8 mouse cellular contexts compared by ENCODE assay signal in genomic region chr11:20112006-20112740, GRCm38 (mm10). TPM values are rescaled to one million over a fixed set of nuclear protein-coding genes. Genes with fewer than 3 reads are reported as not detected.
DNase-seq lines count a peak whose midpoint lies in the region; ATAC-seq and TF ChIP-seq lines count a peak whose summit lies in the region.

No protein-coding gene starts in this region.

- H3K4me3 ChIP-seq in embryonic facial prominence, embryonic 13.5 days, result peak overlapping the region; percentile 88
- H3K4me3 ChIP-seq in heart, adult 2 months, result peak overlapping the region; percentile 94
- H3K4me3 ChIP-seq in kidney, adult 2 months (ENCODE audit: insufficient read depth, low read depth, low read length), result peak overlapping the region; percentile 54
- H3K4me3 ChIP-seq in limb, embryonic 12.5 days (replicated peaks), result peak overlapping the region; percentile 80
- H3K4me3 ChIP-seq in midbrain, embryonic 14.5 days (replicated peaks; ENCODE audit: low read depth, low read length), result peak overlapping the region; percentile 83
- peak overlapping the region; percentile 89 for H3K4me3 ChIP-seq in spleen, adult 2 months (ENCODE audit: extremely low read depth, insufficient read depth, insufficient read length)

- peak; percentile 98 for DNase-seq in A20 (ENCODE audit: low read depth, low spot score)
- DNase-seq in adrenal gland, postnatal 36 days, result peak; percentile 86
- peak; percentile 83 to 89 for DNase-seq in heart, adult 2 months
- DNase-seq in kidney, adult 2 months, result peak; percentile 90
- DNase-seq in midbrain, embryonic 14.5 days, result peak; percentile 81
- DNase-seq in spleen, adult 2 months (ENCODE audit: low read depth in 1 of 2, low spot score in 2 of 2), result peak; percentile 87 to 89

- H3K4me1 ChIP-seq in embryonic facial prominence, embryonic 13.5 days, result peaks cover 6% of the 10 kb centered on the region
- peaks cover 6% of the 10 kb centered on the region for H3K4me1 ChIP-seq in heart, adult 2 months (ENCODE audit: control insufficient read depth, insufficient read depth, low read length)
- peaks cover 10% of the 10 kb centered on the region for H3K4me1 ChIP-seq in kidney, adult 2 months (ENCODE audit: control insufficient read depth, insufficient read depth, low read length)
- H3K4me1 ChIP-seq in limb, embryonic 12.5 days (replicated peaks), result peaks cover 14% of the 10 kb centered on the region
- peaks cover 10% of the 10 kb centered on the region for H3K4me1 ChIP-seq in midbrain, embryonic 14.5 days (ENCODE audit: control insufficient read depth, insufficient read depth, low read length)
- H3K4me1 ChIP-seq in spleen, adult 2 months (ENCODE audit: control insufficient read depth, insufficient read depth, insufficient read length), result peaks cover 10% of the 10 kb centered on the region

- ATAC-seq in embryonic facial prominence, embryonic 13.5 days (ENCODE audit: insufficient number of reproducible peaks, insufficient read depth, low FRiP score, low TSS enrichment, low read depth), result peak; percentile 32
- peak; percentile 77 for ATAC-seq in limb, embryonic 12.5 days (ENCODE audit: insufficient number of reproducible peaks, insufficient read depth, low FRiP score, low TSS enrichment, low read depth)
- ATAC-seq in midbrain, embryonic 14.5 days (ENCODE audit: low FRiP score, low TSS enrichment), result peak; percentile 79

- no peak for TF ChIP-seq CTCF in heart, adult 2 months (IDR thresholded peaks at IDR 0.05)
- TF ChIP-seq CTCF in kidney, adult 2 months (conservative IDR thresholded peaks at IDR 0.05; ENCODE audit: insufficient read depth, insufficient read length, low read depth, low read length), result no peak
- no peak for TF ChIP-seq CTCF in spleen, adult 2 months (IDR thresholded peaks at IDR 0.05; ENCODE audit: extremely low read depth, insufficient read depth, insufficient read length, insufficient replicate concordance)

- H3K27me3 ChIP-seq in embryonic facial prominence, embryonic 13.5 days, result no peaks in the 10 kb centered on the region
- H3K27me3 ChIP-seq in heart, adult 2 months (ENCODE audit: control insufficient read depth, insufficient read depth, low read length), result no peaks in the 10 kb centered on the region
- H3K27me3 ChIP-seq in kidney, adult 2 months (replicated peaks; ENCODE audit: control insufficient read depth, insufficient read depth, low read length), result no peaks in the 10 kb centered on the region
- no peaks in the 10 kb centered on the region for H3K27me3 ChIP-seq in limb, embryonic 12.5 days
- H3K27me3 ChIP-seq in midbrain, embryonic 14.5 days (ENCODE audit: control insufficient read depth, insufficient read depth, low read length), result no peaks in the 10 kb centered on the region
- H3K27me3 ChIP-seq in spleen, adult 2 months (ENCODE audit: control insufficient read depth, insufficient read depth, low read length), result no peaks in the 10 kb centered on the region

- intact Hi-C loops in heart, adult 2 months (cut with DNase I), result loop anchor here (2.0 to 5.0 kb wide), 2 partner anchors 89 to 190 kb away; partner anchors contain the start of genes Rab1a and Spred2

- peak overlapping the region; percentile 79 for H3K4me2 ChIP-seq in embryonic facial prominence, embryonic 13.5 days
- H3K4me2 ChIP-seq in limb, embryonic 12.5 days, result peak overlapping the region; percentile 63
- peak overlapping the region; percentile 72 for H3K4me2 ChIP-seq in midbrain, embryonic 14.5 days (ENCODE audit: low read length)

- 0 out of 2 replicates have a peak, but pooled peaks have one; percentile 55 for TF ChIP-seq EP300 in heart, adult 2 months (IDR thresholded peaks at IDR 0.05; ENCODE audit: insufficient read depth, low read depth, low read length)

- H3K9me3 ChIP-seq in embryonic facial prominence, embryonic 13.5 days, result no peaks in the 10 kb centered on the region
- no peaks in the 10 kb centered on the region for H3K9me3 ChIP-seq in limb, embryonic 12.5 days
- no peaks in the 10 kb centered on the region for H3K9me3 ChIP-seq in midbrain, embryonic 14.5 days (ENCODE audit: control insufficient read depth, low read length)

- peak overlapping the region; percentile 94 for H3K27ac ChIP-seq in embryonic facial prominence, embryonic 13.5 days
- H3K27ac ChIP-seq in heart, adult 2 months, result peak overlapping the region; percentile 94
- peak overlapping the region; percentile 43 for H3K27ac ChIP-seq in kidney, adult 2 months (ENCODE audit: insufficient read depth, low read depth, low read length)
- H3K27ac ChIP-seq in limb, embryonic 12.5 days, result peak overlapping the region; percentile 91
- H3K27ac ChIP-seq in midbrain, embryonic 14.5 days (replicated peaks; ENCODE audit: low read depth, low read length), result peak overlapping the region; percentile 92
- peak overlapping the region; percentile 100 for H3K27ac ChIP-seq in spleen, adult 2 months (ENCODE audit: insufficient read depth, low read length)

- peak; percentile 43; the same call in 1 of the 2 replicates for TF ChIP-seq POLR2A in heart, adult 2 months (IDR thresholded peaks at IDR 0.05; ENCODE audit: insufficient read depth, low read depth, low read length)
- TF ChIP-seq POLR2A in kidney, adult 2 months (IDR thresholded peaks at IDR 0.05; ENCODE audit: low read depth, low read length), result peak; percentile 33
- peak; percentile 59 for TF ChIP-seq POLR2A in spleen, adult 2 months (IDR thresholded peaks at IDR 0.05; ENCODE audit: low read depth, low read length)

- peaks cover 13% of the 10 kb centered on the region; the same call in 1 of the 2 replicates for H3K36me3 ChIP-seq in embryonic facial prominence, embryonic 13.5 days
- peaks cover 8% of the 10 kb centered on the region for H3K36me3 ChIP-seq in heart, adult 2 months (ENCODE audit: control insufficient read depth, insufficient read depth, low read length)
- no peaks in the 10 kb centered on the region for H3K36me3 ChIP-seq in kidney, adult 2 months (ENCODE audit: control insufficient read depth, insufficient read depth, low read length)
- H3K36me3 ChIP-seq in limb, embryonic 12.5 days, result peaks cover 4% of the 10 kb centered on the region; the same call in 1 of the 2 replicates
- no peaks in the 10 kb centered on the region for H3K36me3 ChIP-seq in midbrain, embryonic 14.5 days (ENCODE audit: control insufficient read depth, insufficient read depth, low read length)
- H3K36me3 ChIP-seq in spleen, adult 2 months (ENCODE audit: control insufficient read depth, insufficient read depth, low read length), result peaks cover 3% of the 10 kb centered on the region; the same call in 1 of the 2 replicates

- WGBS in embryonic facial prominence, embryonic 13.5 days, result under 1% methylated on average over 35 of the region's 50 CpGs
- under 1% methylated on average over 47 of the region's 50 CpGs for WGBS in heart, adult 2 months
- WGBS in kidney, adult 2 months, result under 1% methylated on average over 50 of the region's 50 CpGs
- WGBS in limb, embryonic 12.5 days, result 1% methylated on average over 35 of the region's 50 CpGs
- under 1% methylated on average over 50 of the region's 50 CpGs for WGBS in midbrain, embryonic 14.5 days
- under 1% methylated on average over 50 of the region's 50 CpGs for WGBS in spleen, adult 2 months

- peaks cover 4% of the 10 kb centered on the region for H3K79me2 ChIP-seq in heart, adult 2 months (replicated peaks; ENCODE audit: control insufficient read depth, insufficient read depth, low read length)

- H3K9ac ChIP-seq in embryonic facial prominence, embryonic 13.5 days, result peak overlapping the region; percentile 93
- peak overlapping the region; percentile 90 for H3K9ac ChIP-seq in heart, adult 2 months (ENCODE audit: low read depth, low read length)
- H3K9ac ChIP-seq in limb, embryonic 12.5 days (replicated peaks), result peak overlapping the region; percentile 83
- peak overlapping the region; percentile 95 for H3K9ac ChIP-seq in midbrain, embryonic 14.5 days (replicated peaks; ENCODE audit: low read length)

RNA-seq across cellular contexts. Expression of gene Actr2, which starts 0.5 kb away (rescaled TPM):
- total RNA-seq in adrenal gland, postnatal 36 days (2021), result 100 to 1,000 TPM; 144 to 147 TPM
- 126 and 134 TPM in 2 replicates for polyA plus RNA-seq in embryonic facial prominence, embryonic 13.5 days (2015; fragmentation: Nextera tagmentation; extraction: Ambion mirVana)
- 10 to 100 TPM; 71.7 to 75.8 TPM for total RNA-seq in heart, adult 2 months (2021)
- polyA plus RNA-seq in heart, adult 2 months (2012; rRNA removed), result 18.1 and 34.5 TPM in 2 replicates
- 25.3 and 38.8 TPM in 2 replicates for polyA plus RNA-seq in kidney, adult 2 months (2012; rRNA removed)
- polyA plus RNA-seq in limb, embryonic 12.5 days (2016; fragmentation: Nextera tagmentation; extraction: Ambion mirVana), result 104 and 111 TPM in 2 replicates
- 107 and 112 TPM in 2 replicates for polyA plus RNA-seq in midbrain, embryonic 14.5 days (2014; fragmentation: Nextera tagmentation; extraction: Ambion mirVana)
- polyA plus RNA-seq in spleen, adult 2 months (2012; rRNA removed), result 24.4 and 24.5 TPM in 2 replicates

Comparison
In these comparisons a context has a peak if more than half of its experiments do, and no peak if none do; other contexts are left out.
1. Peak in every context shown above with its lines: DNase-seq, ATAC-seq, H3K4me3 ChIP-seq and H3K27ac ChIP-seq.
2. H3K27ac ChIP-seq: peak in every context shown above with its lines; median percentile 100 in spleen, adult 2 months; 94 in embryonic facial prominence, embryonic 13.5 days; 94 in heart, adult 2 months; 92 in midbrain, embryonic 14.5 days; 91 in limb, embryonic 12.5 days; 43 in kidney, adult 2 months.